Mouse (Mus musculus): Measurements from ENCODE around the gene Fgd6.

DNA sequence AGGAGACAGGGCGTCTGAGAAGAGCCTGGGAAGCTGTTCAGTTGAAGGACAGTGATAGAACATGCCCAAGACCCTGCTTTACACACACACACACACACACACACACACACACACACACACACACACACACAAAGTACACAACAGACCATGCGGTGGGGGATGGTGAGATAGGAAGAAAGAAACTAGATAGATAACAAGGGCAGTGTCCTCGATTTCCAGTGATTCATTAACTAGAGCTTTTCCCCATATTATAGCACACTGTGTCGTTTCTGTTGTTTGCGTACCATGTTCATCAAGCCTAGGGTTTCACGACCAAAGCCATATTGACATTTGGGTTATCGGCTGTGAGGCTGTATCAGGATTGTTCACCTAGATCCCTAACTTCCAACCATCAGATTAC is 83.2 kb downstream of the Fgd6 start:
- TF ChIP-seq POLR2A (IDR thresholded peaks at IDR 0.05; ENCODE audit: low read depth, low read length) = no peak
- no peak for TF ChIP-seq CTCF (IDR thresholded peaks at IDR 0.05; ENCODE audit: extremely low read depth, insufficient read depth, insufficient read length, insufficient replicate concordance)

All from spleen, adult 2 months (tissue).